Mouse (Mus musculus) liver, adult (tissue): ENCODE results near the gene Gm20924.
"Not testable (repeated sequence)": the region's sequence is repeated elsewhere in the genome, so short reads cannot be mapped to it uniquely, and the experiment has no call there.

Source experiments
- GATA4 ChIP-seq: IDR thresholded peaks from 2 replicates; pipeline ENCODE4 v1.6.1; 2014; ENCODE audit warnings: mild to moderate bottlenecking, low read length; ENCODE audit not compliant: insufficient replicate concordance

Gene Gm20924

GRCm38 (mm10) chrY:65207427-65207826, at the start of gene Gm20924:
Gene Gm20924, minus strand, starts transcription at chrY:65207527.
- TF ChIP-seq GATA4: not testable (repeated sequence)
